Mouse (Mus musculus) intestine, embryonic 14.5 days (tissue): ENCODE data around the gene Olfr768. TPM values are rescaled to one million over a fixed set of nuclear protein-coding genes. Genes with fewer than 3 reads are reported as not detected.

Experiments used
- polyA plus RNA-seq: library from polyadenylated mRNA; unstranded; fragments of >200 nt; fragmentation: Nextera tagmentation; extraction: Ambion mirVana; gene quantifications from 2 replicates; pipeline ENCODE4 v1.2.1, GENCODE M21; 2014

The Olfr768 gene
- polyA plus RNA-seq, 1 experiment from 2014 or later = not detected

Other genes starting within 250 kb of the Olfr768 start
- gene Gdf11, start 207.7 kb downstream of the Olfr768 start, polyA plus RNA-seq = 4.5 and 5.3 TPM in 2 replicates
- gene Cd63, start 198.4 kb downstream of the Olfr768 start, polyA plus RNA-seq = 558 and 572 TPM in 2 replicates
- gene Rdh5, start 176.5 kb downstream of the Olfr768 start, polyA plus RNA-seq = 8.9 and 11.5 TPM in 2 replicates
- gene Bloc1s1, start 175.3 kb downstream of the Olfr768 start, polyA plus RNA-seq = 218 and 228 TPM in 2 replicates
- gene Itga7, start 165.6 kb downstream of the Olfr768 start, polyA plus RNA-seq = 2.1 and 2.3 TPM in 2 replicates
- 1.2 and 2.4 TPM in 2 replicates for gene Mettl7b, start 138.4 kb downstream of the Olfr768 start, polyA plus RNA-seq
- gene Olfr9, start 109.9 kb downstream of the Olfr768 start, polyA plus RNA-seq = not detected in 2 replicates
- not detected in 2 replicates for gene Olfr763, start 88.6 kb downstream of the Olfr768 start, polyA plus RNA-seq
- not detected in 2 replicates for gene Olfr764-ps1, start 59.5 kb downstream of the Olfr768 start, polyA plus RNA-seq
- gene Olfr765, start 49.4 kb downstream of the Olfr768 start, polyA plus RNA-seq = not detected in 2 replicates
- gene Olfr766-ps1, start 30.4 kb downstream of the Olfr768 start, polyA plus RNA-seq = not detected in 2 replicates
- gene Olfr767, start 16.5 kb downstream of the Olfr768 start, polyA plus RNA-seq = not detected in 2 replicates
- not detected in 2 replicates for gene Olfr769, start 18.5 kb upstream of the Olfr768 start, polyA plus RNA-seq
- gene Olfr770, start 39.6 kb upstream of the Olfr768 start, polyA plus RNA-seq = not detected in 2 replicates
- gene Olfr771, start 65.4 kb upstream of the Olfr768 start, polyA plus RNA-seq = not detected in 2 replicates
- not detected in 2 replicates for gene Olfr772, start 78.5 kb upstream of the Olfr768 start, polyA plus RNA-seq
- gene Olfr773, start 88.0 kb upstream of the Olfr768 start, polyA plus RNA-seq = not detected in 2 replicates
- gene Olfr774, start 136.8 kb upstream of the Olfr768 start, polyA plus RNA-seq = not detected in 2 replicates
- not detected in 2 replicates for gene Olfr775, start 149.0 kb upstream of the Olfr768 start, polyA plus RNA-seq
- gene Olfr776, start 159.8 kb upstream of the Olfr768 start, polyA plus RNA-seq = not detected in 2 replicates
- not detected in 2 replicates for gene Olfr777, start 172.1 kb upstream of the Olfr768 start, polyA plus RNA-seq
- gene Olfr780, start 218.7 kb upstream of the Olfr768 start, polyA plus RNA-seq = not detected in 2 replicates
- gene Olfr781, start 229.5 kb upstream of the Olfr768 start, polyA plus RNA-seq = not detected in 2 replicates
- gene Olfr782, start 249.5 kb upstream of the Olfr768 start, polyA plus RNA-seq = not detected in 2 replicates